Mouse (Mus musculus): ENCODE data around the gene Syngr2. TPM values are rescaled to one million over a fixed set of nuclear protein-coding genes. Genes with fewer than 3 reads are reported as not detected.
"Not testable (repeated sequence)": the region's sequence is repeated elsewhere in the genome, so short reads cannot be mapped to it uniquely, and the experiment has no call there.

Gene Syngr2
- total RNA-seq, 4 experiments from 2014 or later, result 182 to 198 (median 184) TPM

DNA sequence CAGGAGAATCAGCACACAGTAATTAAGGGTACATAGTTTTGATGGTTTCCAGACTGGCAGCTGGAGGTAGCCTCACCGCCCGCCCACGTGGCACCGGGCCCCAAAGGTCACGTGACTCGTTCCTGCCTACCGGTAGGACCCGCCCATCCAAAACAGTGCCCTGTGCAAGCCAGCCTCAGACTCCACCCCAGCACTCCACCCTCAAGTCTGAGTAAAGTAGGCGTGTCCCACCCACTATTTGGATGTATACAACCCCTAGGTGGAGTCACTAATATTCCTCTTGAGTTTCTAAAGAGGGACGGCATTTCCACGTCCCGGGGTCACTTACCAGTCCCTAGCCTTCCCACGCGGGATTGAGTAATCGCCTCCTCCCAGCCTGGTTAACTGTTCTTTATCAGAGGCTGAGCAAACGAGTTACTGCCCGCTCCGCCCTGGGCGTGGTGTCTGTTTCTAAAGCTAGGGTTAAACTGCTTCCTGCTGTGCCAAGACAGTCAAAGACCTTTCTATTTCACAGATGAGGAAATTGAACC is 28.8 kb upstream of the Syngr2 start:
- DNase-seq (ENCODE audit: low spot score in 2 of 2), result peak; percentile 70 to 73

DNA sequence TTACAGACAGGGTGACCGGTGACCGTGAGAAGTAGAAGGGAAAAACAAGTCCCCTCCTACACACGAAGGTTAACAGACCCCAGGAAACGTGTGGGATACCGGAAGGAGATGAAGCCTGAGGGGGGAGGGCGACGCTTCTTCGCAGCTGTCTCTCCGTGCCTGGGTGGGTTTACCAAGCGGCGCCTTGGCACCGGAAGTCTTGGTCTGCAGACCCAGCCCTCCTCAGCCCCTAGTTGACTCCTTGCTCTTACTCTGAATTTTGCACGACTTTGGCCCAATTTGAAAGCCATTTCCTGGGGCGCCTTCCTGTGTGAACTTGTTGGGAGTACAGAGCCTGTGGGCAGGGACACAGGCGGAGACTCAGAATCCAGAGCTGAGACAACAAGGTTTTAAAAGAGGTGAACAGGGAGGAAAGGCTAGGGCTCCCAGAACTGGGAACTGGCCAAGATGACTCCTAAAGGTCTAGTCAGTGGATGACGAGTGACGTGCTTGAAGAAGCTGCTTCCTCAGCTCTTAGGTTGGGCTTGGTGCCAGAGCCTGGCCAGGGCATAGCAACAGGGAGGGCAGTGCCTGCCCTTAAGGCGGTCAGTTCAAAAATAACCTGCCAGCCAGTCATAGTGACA is 28.2 kb upstream of the Syngr2 start:
- DNase-seq (ENCODE audit: low spot score in 2 of 2), result peak in 1 of 2 experiments; percentile 67

DNA sequence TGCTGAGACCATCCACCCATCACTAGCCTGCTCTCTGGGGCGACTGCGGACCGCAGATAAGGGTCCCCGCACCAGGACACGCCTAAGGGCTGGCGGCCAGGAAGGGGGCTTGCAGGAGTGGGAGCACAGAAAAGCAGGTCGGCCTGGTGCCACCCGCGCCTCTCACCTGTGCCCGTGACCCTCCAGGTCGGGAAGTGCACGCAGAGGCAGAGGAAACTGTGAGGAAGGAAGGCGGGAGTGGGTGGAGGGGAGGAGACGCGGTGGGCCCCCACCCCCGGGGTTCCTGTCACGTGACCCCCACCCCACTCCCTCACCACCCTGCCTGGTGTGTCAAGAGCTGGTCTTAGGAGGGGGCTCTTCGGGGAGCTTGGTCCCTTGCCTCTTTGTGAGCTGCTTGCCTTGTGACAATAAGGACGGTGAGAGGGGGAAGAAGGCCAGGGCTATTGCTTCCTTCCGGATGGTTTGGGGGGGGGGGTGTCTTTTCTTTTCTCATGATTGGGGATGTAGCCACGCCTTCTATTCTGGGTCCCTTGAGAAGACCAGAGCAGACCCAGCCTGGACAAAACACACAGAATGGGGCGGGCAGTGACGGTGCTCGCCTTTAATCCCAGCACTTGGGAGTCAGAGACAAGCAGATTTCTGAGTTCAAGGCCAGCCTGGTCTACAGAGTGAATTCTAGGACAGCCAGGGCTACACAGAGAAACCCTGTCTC is 27.3 kb upstream of the Syngr2 start, which contains the start of the genes Tmc8 and Tmc6:
Gene Tmc8 (plus strand): TSS at position 84 of the 712 bp plus-strand sequence.
Gene Tmc6 (minus strand): TSS at position 206 of the 712 bp plus-strand sequence.
- no peak for DNase-seq (ENCODE audit: low spot score in 2 of 2)

DNA sequence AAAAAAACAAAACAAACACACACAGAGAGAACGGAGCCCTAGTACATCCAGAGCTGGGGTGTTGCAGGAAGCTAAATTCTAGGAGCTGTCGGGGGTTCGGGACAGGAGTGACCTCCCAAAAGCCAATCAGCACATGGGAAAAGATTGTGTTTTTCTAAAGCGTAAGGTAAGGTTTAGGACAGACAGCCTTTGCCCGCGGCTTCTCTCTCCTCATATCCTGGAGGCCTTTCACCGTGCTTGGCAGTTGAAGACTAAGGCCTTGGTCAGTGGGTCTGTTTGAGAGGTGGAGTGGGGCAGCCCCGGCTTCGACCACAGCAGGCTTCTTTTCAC is 26.8 kb upstream of the Syngr2 start:
- DNase-seq (ENCODE audit: low spot score in 2 of 2), result no peak

DNA sequence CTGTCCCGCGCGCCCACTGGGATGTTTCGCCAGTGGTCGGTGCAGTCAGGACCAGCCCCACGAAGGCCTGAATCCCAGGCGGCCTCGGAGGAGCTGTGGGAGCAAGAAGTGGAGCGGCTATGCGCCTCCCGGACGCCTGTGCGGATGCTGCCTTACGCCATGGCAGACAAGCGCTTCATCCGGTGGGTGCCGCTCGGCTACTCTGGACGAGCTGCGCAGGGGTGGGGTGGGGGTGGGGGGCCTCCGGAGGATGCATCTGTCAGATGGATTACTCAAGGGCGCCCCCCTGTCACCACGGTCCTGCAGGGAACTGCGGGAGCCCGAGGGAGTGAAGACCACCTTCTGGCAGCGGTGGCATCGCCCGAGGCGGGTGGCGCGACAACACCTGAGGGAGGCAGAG is 26.4 kb upstream of the Syngr2 start:
- DNase-seq (ENCODE audit: low spot score in 2 of 2), result no peak

DNA sequence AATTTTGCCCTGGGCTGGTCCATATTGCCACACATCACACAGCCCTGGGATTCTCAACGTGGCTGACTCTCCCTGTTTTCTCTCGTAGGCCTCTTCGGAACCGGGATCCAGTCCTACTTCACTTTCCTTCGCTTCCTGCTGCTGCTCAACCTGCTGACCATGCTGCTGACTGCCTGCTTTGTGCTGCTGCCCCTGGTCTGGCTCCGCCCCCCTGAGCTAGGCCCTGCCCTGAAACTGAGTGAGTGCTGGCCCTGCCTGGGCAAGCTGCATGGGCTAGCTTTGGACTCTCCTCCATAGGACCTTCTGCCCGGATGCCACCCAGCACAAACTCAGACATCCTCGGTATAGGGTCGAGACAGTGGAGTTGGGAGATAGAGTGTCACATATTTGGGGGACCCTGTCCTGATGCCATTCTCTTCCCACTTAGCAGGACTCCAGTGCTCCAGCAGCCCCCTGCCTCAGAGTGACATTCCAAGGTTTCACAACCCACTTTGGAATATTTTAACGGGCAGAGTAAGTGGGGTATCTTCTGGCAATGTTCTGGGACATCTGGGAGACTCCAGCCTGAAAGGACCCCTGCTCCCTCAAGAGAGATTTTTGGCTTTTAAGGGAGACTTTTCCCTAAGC is 25.7 kb upstream of the Syngr2 start:
- DNase-seq (ENCODE audit: low spot score in 2 of 2), result no peak

DNA sequence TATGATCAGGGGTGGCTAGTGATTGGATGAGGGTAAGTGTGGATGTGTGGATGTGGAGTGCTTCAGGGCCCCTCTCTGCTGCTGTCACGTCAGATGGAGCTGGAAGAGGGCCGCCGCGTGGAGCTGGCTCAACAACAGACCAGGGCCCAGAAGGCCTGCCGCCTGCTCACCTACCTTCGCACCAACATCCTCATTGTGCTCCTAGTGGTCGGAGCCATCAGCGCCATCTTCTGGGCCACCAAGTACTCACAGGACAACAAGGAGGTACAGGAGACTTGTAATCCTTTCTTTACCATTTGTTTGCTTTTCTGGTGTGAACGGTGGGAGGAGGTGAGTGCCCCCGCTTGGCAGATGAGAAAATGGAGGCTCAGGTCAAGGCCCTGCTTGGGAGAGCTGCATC is 23.2 kb upstream of the Syngr2 start:
- peak in 1 of 2 experiments; percentile 48 for DNase-seq (ENCODE audit: low spot score in 2 of 2)

DNA sequence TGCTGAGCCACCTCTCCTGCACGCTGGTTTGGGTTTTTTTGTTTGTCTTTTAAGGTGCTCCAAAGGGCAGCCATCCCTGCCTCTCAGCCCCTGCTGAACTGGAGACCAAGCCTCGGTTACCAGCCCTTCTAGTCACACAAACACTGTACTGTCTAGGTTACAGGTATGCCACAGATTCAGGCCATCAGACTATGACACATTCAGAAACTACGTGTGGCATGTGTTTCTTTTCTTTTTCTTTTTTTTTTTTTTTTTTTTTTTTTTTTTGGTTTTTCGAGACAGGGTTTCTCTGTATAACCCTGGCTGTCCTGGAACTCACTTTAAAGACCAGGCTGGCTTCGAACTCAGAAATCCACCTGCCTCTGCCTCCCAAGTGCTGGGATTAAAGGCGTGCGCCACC is 21.0 kb upstream of the Syngr2 start:
- not testable (repeated sequence) for DNase-seq (ENCODE audit: low spot score in 2 of 2)

DNA sequence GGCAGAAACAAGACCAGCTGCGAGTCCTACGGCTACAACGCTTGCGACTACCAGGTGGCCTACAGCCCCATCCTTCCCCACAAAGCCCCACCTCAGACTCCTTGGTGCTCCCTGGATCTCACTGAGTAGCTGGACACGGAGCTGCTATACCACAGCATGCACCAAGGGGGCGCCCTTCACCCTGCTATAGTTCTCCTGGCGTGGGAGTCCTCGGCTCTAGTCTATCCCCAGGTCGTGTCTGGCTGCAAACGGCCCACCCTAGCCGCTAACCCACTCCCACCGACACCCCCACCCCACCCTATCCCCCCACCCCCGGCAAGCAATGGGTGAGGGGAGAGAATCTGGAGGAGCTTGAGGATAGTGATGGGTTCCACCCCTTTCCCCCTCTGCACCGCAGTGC is 19.2 kb upstream of the Syngr2 start:
- DNase-seq (ENCODE audit: low spot score in 2 of 2), result peak in 1 of 2 experiments; percentile 68

DNA sequence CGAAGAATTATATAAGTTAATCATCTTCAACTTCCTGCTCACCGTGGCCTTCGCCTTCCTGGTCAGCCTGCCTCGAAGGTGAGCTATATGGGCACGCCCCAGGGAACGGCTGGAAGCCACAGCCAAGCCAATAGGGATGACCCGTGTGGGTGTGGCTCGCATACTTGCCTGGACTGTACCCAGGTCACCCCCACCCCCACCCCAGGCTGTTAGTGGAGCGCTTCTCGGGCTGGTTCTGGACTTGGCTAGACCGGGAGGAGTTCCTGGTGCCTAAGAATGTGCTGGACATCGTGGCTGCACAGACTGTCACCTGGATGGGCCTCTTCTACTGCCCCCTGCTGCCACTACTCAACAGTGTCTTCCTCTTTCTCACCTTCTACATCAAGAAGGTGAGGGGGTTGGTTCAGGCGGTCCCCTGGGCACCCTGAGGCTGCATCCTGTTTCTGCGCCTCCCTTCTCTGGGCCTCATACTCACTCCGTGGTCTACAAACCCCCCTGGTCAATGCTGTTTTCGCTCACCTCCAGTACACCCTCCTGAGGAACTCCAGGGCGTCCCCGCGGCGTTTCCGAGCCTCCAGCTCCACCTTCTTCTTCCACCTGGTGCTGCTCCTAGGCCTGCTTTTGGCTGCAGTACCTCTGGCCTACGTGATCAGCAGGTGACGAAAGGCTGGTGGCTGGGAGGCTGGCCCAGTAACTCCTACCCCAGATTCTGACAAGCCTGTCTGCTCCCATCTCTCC is 18.6 kb upstream of the Syngr2 start:
- no peak for DNase-seq (ENCODE audit: low spot score in 2 of 2)

DNA sequence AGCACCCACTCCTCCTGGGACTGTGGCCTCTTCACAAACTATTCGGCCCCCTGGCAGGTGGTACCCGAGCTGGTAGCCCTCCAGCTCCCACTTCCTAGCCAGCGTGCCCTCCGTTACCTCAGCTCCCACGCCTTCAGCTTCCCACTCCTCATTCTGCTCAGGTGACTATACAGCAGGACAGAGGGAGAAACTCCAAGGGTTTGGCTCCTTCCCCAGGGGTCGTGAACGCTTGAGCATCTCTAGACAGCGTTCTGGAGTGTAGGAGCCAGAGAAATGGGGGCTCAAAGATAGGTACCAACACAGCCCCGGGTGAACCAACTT is 18.1 kb upstream of the Syngr2 start:
- DNase-seq (ENCODE audit: low spot score in 2 of 2), result no peak

DNA sequence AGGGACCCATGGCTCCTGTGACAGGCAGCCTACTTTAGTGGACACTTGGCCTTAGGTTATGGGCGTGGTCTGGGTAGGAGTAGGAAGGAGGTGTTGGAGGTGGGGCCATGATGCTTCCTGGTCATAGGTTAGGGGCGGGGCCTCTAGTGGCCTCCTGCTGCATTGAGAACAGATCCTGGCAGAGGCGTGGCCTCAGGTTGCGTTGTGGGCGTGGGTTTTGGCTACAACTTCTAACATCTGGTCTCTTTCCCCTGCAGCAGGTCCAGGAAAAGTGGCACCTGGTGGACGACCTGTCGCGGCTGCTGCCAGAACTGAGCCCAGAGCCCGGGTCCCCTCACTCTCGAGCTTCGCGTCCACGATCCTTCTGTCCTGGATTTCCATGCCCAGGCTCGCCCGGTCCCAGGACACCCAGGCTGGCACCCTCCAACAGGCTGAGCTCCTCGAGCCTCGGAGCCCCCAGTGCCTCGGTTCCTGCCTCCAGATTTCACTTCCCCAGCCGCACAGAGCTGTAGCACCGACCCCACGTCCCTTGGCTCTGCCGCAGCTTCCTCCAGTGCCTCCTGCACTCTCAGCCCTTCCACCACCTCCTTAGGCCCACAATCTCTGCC is 17.1 kb upstream of the Syngr2 start:
- DNase-seq (ENCODE audit: low spot score in 2 of 2), result no peak

DNA sequence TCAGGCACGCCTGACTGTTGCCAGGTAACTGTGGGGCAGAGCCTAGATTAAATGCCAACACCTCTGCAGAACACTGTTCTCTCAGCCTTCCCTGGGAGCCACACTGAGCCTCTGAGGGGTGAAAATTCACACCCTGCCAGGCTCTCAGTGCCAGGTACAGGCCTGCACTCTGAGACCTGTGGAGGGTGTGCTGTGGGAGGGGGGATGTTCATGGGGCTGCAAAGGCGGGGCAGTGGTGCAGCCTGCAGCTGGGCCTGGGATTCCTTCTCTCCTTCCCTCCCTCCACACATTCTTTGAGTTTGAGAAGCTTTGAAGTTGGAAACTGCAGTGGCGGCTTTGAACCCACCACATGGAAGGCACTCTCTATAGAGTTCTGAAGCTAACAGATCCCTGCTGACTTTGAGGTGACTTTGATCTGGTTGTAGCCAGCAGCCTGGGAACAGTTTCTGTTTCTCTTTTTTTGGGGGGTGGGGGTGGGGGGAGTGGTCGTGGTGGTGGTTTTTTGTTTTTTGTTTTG is 15.4 kb upstream of the Syngr2 start:
- no peak for DNase-seq (ENCODE audit: low spot score in 2 of 2)

DNA sequence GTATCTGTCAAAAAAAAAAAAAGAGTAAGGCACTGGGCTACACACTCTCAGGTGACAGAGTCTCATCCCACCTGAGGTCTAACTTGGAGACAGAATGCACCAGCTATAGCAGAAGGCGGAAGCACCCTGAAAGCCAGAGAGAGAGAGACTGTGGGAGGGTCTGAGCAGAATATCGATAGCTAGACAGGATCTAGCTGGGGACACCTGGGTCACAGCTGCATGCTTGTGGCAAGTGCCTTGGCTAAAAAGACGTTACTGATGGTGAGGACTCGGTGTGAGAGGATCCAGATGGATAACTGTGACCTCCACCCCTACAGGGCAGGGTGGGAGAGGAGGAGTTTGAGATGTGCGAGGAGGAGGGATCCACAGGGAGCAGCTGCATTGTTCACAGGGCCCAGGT is 12.5 kb upstream of the Syngr2 start:
- DNase-seq (ENCODE audit: low spot score in 2 of 2), result no peak

DNA sequence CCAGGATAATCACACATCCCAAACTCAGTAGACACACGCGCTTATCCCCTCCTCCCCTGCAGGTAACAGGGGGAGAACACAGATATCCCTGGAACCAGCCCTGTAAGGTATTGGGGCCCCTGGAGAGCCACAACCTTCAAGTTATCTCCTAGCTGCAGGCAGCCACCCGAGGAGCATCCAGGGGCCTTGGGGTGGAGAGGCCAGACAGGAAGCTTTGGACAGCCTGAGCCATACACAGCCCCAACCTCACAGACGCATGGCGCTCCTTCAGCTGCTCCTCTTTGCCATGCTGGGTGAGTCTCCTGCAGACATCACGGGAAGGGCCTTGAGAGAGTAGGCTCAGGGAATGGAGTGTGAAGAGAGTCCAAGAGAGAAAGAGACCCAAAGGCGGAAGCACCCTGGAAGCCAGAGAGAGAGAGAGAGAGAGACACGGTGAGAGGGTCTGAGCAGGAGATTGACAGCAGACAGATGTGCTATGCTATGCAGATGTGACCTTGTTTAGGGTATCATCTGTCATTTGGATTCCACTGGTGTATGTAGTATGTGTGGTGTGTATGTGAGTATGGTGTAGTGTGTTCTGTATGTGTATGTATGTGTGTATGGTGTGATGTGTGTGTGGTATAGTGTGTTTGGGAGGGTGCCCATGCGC is 11.8 kb upstream of the Syngr2 start, which contains the start of gene 6030468B19Rik:
Gene 6030468B19Rik (plus strand): TSS at position 150 of the 649 bp plus-strand sequence.
- no peak for DNase-seq (ENCODE audit: low spot score in 2 of 2)

DNA sequence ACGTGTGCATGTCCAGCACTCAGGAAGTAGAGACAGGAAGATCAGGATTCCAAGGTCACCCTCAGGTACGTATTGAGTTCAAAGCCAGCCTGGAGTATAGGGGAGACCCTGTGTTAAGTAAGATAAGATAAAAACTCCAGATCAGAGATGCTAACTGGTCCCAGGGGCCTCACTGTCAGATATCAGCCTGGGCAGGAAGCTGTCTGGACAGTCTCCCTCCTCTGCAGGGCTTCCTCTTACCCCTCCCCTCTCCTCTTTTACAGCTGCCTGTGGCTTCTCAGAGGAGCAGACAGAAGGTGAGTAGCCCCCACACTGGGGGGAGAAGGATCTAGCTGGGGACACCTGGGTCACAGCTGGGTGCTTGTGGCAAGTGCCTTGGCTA is 11.3 kb upstream of the Syngr2 start:
- DNase-seq (ENCODE audit: low spot score in 2 of 2), result no peak

DNA sequence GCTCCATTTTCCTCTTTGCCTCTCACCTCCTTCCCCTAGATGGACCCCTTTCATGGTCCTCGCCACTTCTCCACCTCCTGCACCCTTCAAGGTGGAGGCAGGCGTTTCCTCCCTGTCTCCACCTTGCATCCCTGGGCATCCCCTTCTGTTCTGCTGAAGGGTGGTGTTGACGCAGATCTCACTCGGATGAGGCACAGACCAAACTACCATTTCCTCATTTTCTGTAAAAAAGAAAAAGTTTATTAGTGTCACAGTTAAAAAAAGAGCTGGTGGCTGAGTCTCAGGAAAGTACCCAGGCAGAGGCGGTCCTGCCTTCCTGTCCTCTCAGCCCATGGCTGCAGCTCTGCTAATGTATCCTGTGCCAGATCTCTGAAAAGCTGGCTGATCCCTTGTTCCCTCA is 10.3 kb upstream of the Syngr2 start:
- DNase-seq (ENCODE audit: low spot score in 2 of 2), result no peak

DNA sequence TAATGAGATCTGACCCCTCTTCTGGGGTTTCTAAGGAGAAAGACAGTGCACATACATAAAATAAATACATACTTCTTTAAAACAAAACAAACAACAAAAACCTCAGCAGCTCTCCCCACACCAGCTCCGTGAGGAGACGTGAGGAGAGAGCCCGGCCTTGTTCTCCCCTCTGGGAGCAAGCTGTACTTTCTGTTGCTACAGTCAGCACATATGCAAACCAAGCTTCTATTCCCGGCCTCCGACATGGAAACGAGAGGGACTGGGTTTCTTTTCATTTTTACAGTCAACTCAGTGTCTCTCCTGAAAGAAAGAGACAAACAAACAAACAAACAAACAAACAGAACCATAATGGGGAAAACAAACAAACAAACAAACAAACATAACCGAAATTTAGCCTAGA is 9.4 kb upstream of the Syngr2 start:
- DNase-seq (ENCODE audit: low spot score in 2 of 2), result no peak

DNA sequence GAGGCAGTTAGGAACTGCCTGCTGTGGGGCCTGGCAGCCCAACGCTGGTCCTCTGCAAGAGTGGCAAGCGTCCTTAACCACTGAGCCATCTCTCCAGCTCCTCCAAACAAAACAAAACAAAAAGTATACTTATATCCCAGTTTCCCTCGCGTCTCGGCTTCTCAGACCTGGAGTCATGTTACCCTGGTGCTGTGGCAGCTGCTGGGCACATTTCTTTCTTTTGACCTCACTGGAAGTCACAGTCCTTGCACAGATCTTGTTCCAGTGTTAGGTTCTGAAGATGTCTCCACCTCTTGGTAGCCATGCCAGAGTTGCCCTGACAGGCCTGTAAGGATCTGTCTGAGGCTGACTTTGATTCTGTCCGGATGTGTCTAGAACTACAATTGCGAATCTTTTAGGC is 7.8 kb upstream of the Syngr2 start:
- no peak for DNase-seq (ENCODE audit: low spot score in 2 of 2)

DNA sequence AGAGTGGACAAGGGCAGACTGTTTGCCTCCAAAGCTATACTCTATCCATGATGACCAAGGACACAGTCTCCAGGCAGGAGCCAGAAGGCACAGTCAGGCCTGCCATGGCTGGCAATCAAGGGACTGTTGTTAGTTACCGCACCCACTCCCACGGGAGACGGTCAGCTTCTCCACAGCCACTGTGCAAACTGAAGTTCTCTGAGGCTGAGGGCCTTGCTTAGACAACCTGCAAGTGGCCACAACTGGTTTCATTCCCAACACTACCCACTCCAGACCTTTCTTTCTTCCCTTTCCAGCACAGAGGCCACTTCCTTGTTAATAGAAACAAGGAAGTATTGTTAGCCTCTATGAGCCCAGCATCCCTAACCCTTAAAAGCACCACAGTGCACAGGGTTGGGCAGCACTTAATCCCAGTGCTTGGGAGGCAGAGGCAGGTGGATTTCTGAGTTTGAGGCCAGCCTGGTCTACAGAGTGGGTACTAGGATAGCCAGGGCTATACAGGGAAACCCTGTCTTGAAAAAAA is 6.2 kb upstream of the Syngr2 start:
- DNase-seq (ENCODE audit: low spot score in 2 of 2), result no peak

DNA sequence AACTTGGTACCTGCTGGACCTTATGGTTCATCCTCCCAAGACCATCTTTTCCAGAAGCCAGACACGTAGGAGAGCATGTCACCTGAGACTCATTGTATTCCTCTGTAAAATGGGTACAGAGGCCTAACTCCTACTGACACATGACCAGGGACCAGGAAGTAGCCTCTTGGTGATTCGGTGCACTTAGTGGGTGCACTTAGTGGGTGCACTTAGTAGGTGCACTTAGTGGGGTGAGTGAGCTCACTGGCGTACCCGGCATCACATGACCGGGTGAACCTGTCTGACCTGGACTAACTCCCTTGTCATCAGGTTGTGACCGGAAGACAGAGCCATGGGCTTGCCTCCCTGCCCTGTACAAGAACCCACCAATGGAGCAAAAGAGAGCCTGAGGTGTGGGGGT is 2.7 kb upstream of the Syngr2 start:
- no peak for DNase-seq (ENCODE audit: low spot score in 2 of 2)

All from gastrocnemius, adult 8-10 months (tissue).